Mouse (Mus musculus): ENCODE measurements around the gene Sema4b.

GRCm38 (mm10) chr7:80220237-80220797, 33.7 kb downstream of the Sema4b start:
- TF ChIP-seq POLR2A (IDR thresholded peaks at IDR 0.05; ENCODE audit: borderline replicate concordance, control insufficient read depth, low read depth, low read length) (no peak; the same call in 1 of the 2 replicates), CTCF (IDR thresholded peaks at IDR 0.05; ENCODE audit: control insufficient read depth, insufficient read depth, low read length) (no peak)
